Mouse (Mus musculus): ENCODE measurements at regions not wholly inside any gene's neighbourhood (a gene's known extent, or its start where the extent isn't known, plus 50 kb on each side); places are given as distances from the start of the nearest gene placed in this dataset.

DNA sequence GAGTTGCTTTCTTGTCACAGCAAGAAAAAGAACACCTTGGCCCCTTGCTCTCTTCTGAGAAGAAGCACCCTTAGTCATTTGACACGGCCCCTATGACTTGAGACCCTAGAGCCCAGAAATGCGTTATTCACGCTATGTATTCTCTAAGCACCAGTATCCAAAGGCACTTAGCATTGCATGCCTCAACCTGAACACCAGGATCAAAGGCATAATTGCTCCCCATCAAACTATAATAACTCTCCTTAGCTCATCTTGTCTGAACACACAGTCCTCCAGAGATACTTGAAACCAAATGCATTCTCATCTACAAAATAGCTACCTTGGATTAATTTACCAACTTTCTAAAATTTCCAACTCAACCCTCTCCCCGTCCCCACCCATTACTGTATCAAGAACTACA is 437.5 kb downstream of the Ate1 start:
- no peak for ATAC-seq
- H3K36me3 ChIP-seq: no peaks in the 10 kb centered on the region
- H3K27ac ChIP-seq: no peak overlapping the region
- H3K4me3 ChIP-seq (replicated peaks): no peak overlapping the region
- peaks cover 2% of the 10 kb centered on the region; the same call in 1 of the 2 replicates for H3K27me3 ChIP-seq
- no peaks in the 10 kb centered on the region for H3K4me1 ChIP-seq (replicated peaks)
- no peaks in the 10 kb centered on the region for H3K9me3 ChIP-seq
- no peak overlapping the region for H3K9ac ChIP-seq (replicated peaks)
- 91% methylated on average over 4 of the region's 4 CpGs for WGBS
- no peak overlapping the region for H3K4me2 ChIP-seq (replicated peaks)

- Histone ChIP-seq H3K4me1 (replicated peaks) (no peaks in the 10 kb centered on the region), H3K4me3 (replicated peaks) (no peak overlapping the region), H3K9ac (replicated peaks) (no peak overlapping the region), H3K36me3 (no peaks in the 10 kb centered on the region), H3K27me3 (no peaks in the 10 kb centered on the region), H3K9me3 (no peaks in the 10 kb centered on the region), H3K27ac (no peak overlapping the region), H3K4me2 (replicated peaks) (no peak overlapping the region)
- ATAC-seq: no peak
Observed at GRCm38 (mm10) chr7:130085706-130086105, 434.5 kb downstream of the Ate1 start.

- 0 out of 2 replicates have a peak, but pooled peaks cover 3% of the 10 kb centered on the region for H3K4me1 ChIP-seq (replicated peaks)
- H3K27me3 ChIP-seq: 0 out of 2 replicates have a peak, but pooled peaks cover 3% of the 10 kb centered on the region
- no peak for ATAC-seq
- no peak overlapping the region for H3K27ac ChIP-seq
- no peak overlapping the region for H3K4me3 ChIP-seq (replicated peaks)
- no peaks in the 10 kb centered on the region for H3K9me3 ChIP-seq
- no peak overlapping the region for H3K4me2 ChIP-seq (replicated peaks)
- no peaks in the 10 kb centered on the region for H3K36me3 ChIP-seq
- 72% methylated on average over 8 of the region's 8 CpGs for WGBS
- no peak overlapping the region for H3K9ac ChIP-seq (replicated peaks)
Observed at GRCm38 (mm10) chr7:130089896-130090610, 430.1 kb downstream of the Ate1 start.

- H3K9me3 ChIP-seq: no peaks in the 10 kb centered on the region
- WGBS: 13% methylated on average over 3 of the region's 3 CpGs
- no peaks in the 10 kb centered on the region for H3K36me3 ChIP-seq
- no peak overlapping the region for H3K4me2 ChIP-seq (replicated peaks)
- no peak overlapping the region for H3K9ac ChIP-seq (replicated peaks)
- 0 out of 2 replicates have a peak, but pooled peaks cover 3% of the 10 kb centered on the region for H3K4me1 ChIP-seq (replicated peaks)
- no peak for ATAC-seq
- 0 out of 2 replicates have a peak, but pooled peaks cover 3% of the 10 kb centered on the region for H3K27me3 ChIP-seq
- no peak overlapping the region for H3K4me3 ChIP-seq (replicated peaks)
- no peak overlapping the region for H3K27ac ChIP-seq
Observed at GRCm38 (mm10) chr7:130091942-130092341, 428.2 kb downstream of the Ate1 start.

- Histone ChIP-seq H3K27ac (no peak overlapping the region), H3K9me3 (no peaks in the 10 kb centered on the region), H3K9ac (replicated peaks) (no peak overlapping the region), H3K27me3 (0 out of 2 replicates have a peak, but pooled peaks cover 6% of the 10 kb centered on the region), H3K4me3 (replicated peaks) (no peak overlapping the region), H3K36me3 (no peaks in the 10 kb centered on the region), H3K4me1 (replicated peaks) (0 out of 2 replicates have a peak, but pooled peaks cover 3% of the 10 kb centered on the region), H3K4me2 (replicated peaks) (no peak overlapping the region)
- WGBS: 85% methylated on average over 4 of the region's 4 CpGs
- no peak for ATAC-seq
Observed at GRCm38 (mm10) chr7:130095141-130095540, 425.0 kb downstream of the Ate1 start.

DNA sequence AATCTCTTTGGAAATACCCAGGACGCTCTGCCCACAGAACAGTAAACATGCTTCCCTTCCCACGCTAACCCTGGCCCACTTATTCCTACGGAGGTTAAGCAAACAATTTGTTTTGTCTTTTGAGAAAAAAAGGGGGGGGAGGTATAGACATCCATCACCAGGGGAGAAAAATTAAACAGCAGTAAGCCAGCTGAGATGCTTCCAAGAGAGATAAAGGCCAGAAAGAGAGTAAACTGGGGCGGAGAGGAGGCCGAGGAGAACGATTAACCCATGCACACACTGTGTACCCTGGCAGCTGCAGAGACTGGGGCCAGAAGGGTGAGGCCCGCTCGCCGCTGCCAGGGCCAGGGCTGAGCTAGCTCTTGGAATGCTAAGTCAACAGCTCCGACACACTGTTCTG is 421.6 kb downstream of the Ate1 start:
- ATAC-seq: no peak
- no peaks in the 10 kb centered on the region for H3K4me1 ChIP-seq (replicated peaks)
- H3K27ac ChIP-seq: no peak overlapping the region

GRCm38 (mm10) chr7:130102671-130103070 is 417.5 kb downstream of the Ate1 start:
- Histone ChIP-seq H3K9me3 (no peaks in the 10 kb centered on the region), H3K36me3 (no peaks in the 10 kb centered on the region), H3K4me3 (replicated peaks) (no peak overlapping the region), H3K4me2 (replicated peaks) (no peak overlapping the region), H3K9ac (replicated peaks) (no peak overlapping the region), H3K27ac (no peak overlapping the region), H3K27me3 (0 out of 2 replicates have a peak, but pooled peaks cover 3% of the 10 kb centered on the region), H3K4me1 (replicated peaks) (0 out of 2 replicates have a peak, but pooled peaks cover 3% of the 10 kb centered on the region)
- WGBS: 87% methylated on average over 5 of the region's 5 CpGs
- no peak for ATAC-seq

More for the DNA sequence above, 421.6 kb downstream of the Ate1 start:
- Histone ChIP-seq H3K4me2 (replicated peaks) (no peak overlapping the region), H3K9ac (replicated peaks) (no peak overlapping the region), H3K27me3 (0 out of 2 replicates have a peak, but pooled peaks cover 4% of the 10 kb centered on the region), H3K4me3 (replicated peaks) (no peak overlapping the region), H3K9me3 (no peaks in the 10 kb centered on the region), H3K36me3 (no peaks in the 10 kb centered on the region)
- 79% methylated on average over 10 of the region's 10 CpGs for WGBS

DNA sequence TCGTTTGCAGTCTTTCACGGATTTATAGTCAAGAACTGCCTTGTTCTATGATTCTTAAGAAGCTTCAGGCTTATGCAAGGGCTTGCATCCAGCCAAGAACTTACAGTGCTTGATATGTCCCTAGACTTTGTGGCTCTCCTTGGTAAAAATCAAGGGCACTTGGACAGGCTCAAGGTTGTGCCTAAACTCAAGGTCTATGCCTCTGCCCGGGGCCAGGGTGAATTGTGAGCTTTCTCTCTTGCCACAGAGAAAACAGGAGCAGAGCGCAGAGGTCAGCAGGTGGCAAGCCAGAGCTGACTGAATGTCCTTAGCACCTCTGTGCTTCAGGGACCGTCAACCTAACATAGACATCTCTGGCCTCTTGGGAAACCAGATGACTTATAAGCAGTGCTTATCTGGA is 413.2 kb downstream of the Ate1 start:
- no peaks in the 10 kb centered on the region for H3K9me3 ChIP-seq
- H3K27me3 ChIP-seq: no peaks in the 10 kb centered on the region
- H3K4me3 ChIP-seq (replicated peaks): no peak overlapping the region
- no peak overlapping the region for H3K27ac ChIP-seq
- ATAC-seq: no peak
- H3K36me3 ChIP-seq: no peaks in the 10 kb centered on the region
- no peak overlapping the region for H3K9ac ChIP-seq (replicated peaks)
- 0 out of 2 replicates have a peak, but pooled peaks cover 3% of the 10 kb centered on the region for H3K4me1 ChIP-seq (replicated peaks)
- H3K4me2 ChIP-seq (replicated peaks): no peak overlapping the region
- 86% methylated on average over 5 of the region's 5 CpGs for WGBS

DNA sequence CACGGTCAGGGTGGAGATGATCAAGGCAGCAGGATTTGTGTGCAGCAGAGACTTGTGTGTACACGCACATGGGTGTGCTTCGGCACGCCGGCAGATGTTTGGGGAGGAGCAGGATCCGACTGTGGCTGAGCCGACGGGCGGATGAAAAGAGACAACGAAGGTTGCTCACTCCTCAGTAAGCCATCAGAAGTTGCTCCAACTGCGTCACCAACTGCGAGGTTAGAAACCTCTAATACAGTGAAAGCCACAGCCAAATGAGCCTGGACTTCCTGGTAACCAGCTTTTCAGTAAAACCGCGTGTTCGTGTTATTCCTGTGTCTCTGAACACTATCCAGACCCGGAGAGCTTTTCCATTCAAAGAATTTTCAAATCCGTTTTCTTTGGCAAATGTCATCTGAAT is 411.8 kb downstream of the Ate1 start:
- no peaks in the 10 kb centered on the region for H3K36me3 ChIP-seq
- H3K27ac ChIP-seq: no peak overlapping the region
- H3K9me3 ChIP-seq: no peaks in the 10 kb centered on the region
- H3K4me1 ChIP-seq (replicated peaks): 0 out of 2 replicates have a peak, but pooled peaks cover 3% of the 10 kb centered on the region
- no peak overlapping the region for H3K9ac ChIP-seq (replicated peaks)
- no peaks in the 10 kb centered on the region for H3K27me3 ChIP-seq
- no peak for ATAC-seq
- no peak overlapping the region for H3K4me2 ChIP-seq (replicated peaks)
- 91% methylated on average over 17 of the region's 17 CpGs for WGBS
- H3K4me3 ChIP-seq (replicated peaks): no peak overlapping the region

Measured in midbrain, embryonic 13.5 days (tissue).